Mouse (Mus musculus): ENCODE measurements at regions not wholly inside any gene's neighbourhood (a gene's known extent, or its start where the extent isn't known, plus 50 kb on each side); places are given as distances from the start of the nearest gene placed in this dataset.

GRCm38 (mm10) chr4:34226089-34226840 is 176.3 kb upstream of the Spaca1 start:
- no peak for DNase-seq (ENCODE audit: inconsistent age in 2 of 2, low spot score in 1 of 2)

DNA sequence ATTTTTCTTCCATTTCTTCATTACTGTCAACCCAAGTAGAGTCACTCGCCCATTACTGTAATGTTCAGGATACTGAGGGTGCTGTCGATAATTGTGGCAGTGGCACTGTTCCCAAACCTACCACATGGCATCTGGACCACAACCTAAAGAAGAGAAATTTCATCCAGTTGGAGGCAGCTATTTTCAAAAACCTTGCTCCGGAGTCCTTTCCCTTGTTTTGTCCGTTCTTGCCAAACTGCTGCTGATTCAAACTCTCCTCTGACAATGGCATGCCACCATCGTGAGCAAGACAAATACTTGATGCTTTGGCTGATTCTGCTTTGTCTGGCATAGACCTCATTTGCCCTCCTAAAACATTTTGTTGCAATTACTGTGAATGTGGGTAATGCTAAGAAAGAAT is 176.9 kb upstream of the Spaca1 start:
- no peak for DNase-seq (ENCODE audit: inconsistent age in 2 of 2, low spot score in 1 of 2)

GRCm38 (mm10) chr4:34227611-34228010 is 177.6 kb upstream of the Spaca1 start:
- DNase-seq (ENCODE audit: inconsistent age in 2 of 2, low spot score in 1 of 2) = no peak

GRCm38 (mm10) chr4:34231270-34231669 is 181.3 kb upstream of the Spaca1 start:
- DNase-seq (ENCODE audit: inconsistent age in 2 of 2, low spot score in 1 of 2) = peak; percentile 75 to 92

GRCm38 (mm10) chr4:34234204-34234603 is 184.2 kb upstream of the Spaca1 start:
- peak; percentile 34 to 79 for DNase-seq (ENCODE audit: inconsistent age in 2 of 2, low spot score in 1 of 2)

GRCm38 (mm10) chr4:34234645-34235044 is 184.7 kb upstream of the Spaca1 start:
- no peak for DNase-seq (ENCODE audit: inconsistent age in 2 of 2, low spot score in 1 of 2)

DNA sequence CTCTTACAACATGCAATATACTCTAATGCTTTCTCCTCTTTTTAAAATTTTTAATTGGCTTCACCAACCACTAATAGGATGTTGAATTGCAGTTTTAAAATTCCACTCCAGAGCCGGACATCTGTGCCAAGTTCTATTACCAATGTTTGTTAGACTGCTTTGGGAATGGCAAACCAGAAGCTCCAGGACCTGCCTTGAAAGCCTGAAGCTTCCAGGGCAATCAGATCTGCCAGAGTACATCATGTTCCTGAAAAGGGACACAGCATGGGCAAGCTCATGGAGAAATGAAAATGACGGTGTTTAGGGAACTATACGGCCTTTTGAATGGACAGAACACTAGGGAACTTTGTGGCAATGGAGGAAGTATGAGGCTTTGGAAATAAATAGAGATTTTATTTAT is 187.8 kb upstream of the Spaca1 start:
- DNase-seq (ENCODE audit: inconsistent age in 2 of 2, low spot score in 1 of 2) = peak in 1 of 2 experiments; percentile 14

DNA sequence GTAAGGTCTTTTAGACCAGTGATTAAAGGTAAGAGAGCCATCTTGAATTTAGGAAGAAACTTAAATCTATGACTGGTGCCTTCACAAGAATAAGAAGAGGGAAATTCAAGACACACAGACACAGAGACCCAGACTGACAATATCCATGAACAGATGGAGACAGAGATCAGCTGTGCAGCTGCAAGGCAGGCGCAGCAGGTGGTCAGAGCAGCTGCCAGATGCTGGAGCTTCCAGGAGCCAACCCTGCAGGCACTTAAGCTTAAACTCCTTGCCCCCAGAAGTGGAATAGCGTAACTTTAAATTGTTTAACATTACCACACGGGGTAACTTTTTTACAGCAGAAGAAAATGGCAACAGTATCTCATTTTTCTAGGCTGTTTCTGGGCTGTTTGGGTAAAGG is 189.6 kb upstream of the Spaca1 start:
- peak in 1 of 2 experiments; percentile 13 for DNase-seq (ENCODE audit: inconsistent age in 2 of 2, low spot score in 1 of 2)

DNA sequence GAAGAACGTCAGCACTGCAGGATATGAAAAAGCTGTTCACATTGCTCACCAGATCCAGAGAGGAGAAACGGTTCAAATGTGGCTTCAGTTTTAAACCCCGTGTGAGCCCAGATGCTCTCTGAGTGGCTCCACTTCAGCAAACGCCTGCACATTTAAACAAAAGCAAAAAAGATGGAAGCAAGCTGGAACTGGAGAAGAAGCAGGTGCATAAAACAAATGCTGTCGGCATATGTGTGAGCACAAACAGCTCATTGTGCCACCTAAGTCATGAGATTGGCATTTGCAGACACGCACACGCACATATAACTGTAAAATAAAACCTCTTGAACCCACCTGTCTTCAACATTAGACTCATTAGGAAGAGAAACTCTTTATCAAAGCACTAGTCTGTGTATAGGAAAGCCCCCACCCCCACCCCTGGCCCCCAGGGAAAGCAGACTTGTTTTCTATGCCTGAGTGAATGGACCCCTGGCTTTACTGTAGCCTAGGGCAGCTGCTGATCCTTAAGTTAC is 191.1 kb upstream of the Spaca1 start:
- peak in 1 of 2 experiments; percentile 13 for DNase-seq (ENCODE audit: inconsistent age in 2 of 2, low spot score in 1 of 2)

- DNase-seq (ENCODE audit: inconsistent age in 2 of 2, low spot score in 1 of 2) = peak in 1 of 2 experiments; percentile 10
These were observed 191.7 kb upstream of the Spaca1 start for GRCm38 (mm10) chr4:34241673-34242072.

DNA sequence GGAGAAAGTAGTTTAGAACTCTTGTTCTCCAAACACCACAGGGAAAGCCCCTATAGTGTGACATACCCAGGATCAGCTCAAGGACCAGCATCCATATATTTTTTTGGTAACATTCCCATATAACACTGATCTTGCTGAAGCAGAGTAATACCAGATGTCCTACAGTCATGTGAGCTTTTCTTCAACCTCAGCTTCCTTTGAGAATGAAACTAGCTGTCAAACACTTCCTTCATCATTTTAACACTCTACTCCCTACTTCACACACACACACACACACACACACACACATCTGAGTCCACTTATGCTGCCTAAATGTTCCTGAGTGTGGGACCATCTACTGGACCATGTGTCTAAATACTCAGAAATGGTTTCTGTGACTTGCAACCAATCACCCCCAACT is 209.5 kb upstream of the Spaca1 start:
- peak in 1 of 2 experiments; percentile 12 for DNase-seq (ENCODE audit: inconsistent age in 2 of 2, low spot score in 1 of 2)

DNA sequence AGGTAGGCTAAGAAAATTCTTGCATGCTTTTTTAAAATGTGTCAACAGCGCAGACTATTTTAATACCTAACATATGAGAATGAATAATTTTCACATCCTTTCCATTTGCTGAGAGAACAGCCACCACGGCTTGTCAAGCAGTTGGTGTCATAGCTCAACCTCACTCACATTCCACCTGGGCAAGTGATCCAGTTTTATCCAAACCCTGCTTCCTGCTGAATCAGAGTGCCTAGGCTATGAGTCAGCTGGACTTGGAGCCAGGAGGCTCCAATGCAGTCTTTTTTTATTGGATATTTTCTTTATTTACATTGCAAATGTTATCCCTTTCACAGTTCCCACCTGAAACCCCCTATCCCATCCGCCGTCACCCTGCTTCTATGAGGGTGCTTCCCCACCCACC is 210.5 kb upstream of the Spaca1 start:
- DNase-seq (ENCODE audit: inconsistent age in 2 of 2, low spot score in 1 of 2) = peak in 1 of 2 experiments; percentile 15

DNA sequence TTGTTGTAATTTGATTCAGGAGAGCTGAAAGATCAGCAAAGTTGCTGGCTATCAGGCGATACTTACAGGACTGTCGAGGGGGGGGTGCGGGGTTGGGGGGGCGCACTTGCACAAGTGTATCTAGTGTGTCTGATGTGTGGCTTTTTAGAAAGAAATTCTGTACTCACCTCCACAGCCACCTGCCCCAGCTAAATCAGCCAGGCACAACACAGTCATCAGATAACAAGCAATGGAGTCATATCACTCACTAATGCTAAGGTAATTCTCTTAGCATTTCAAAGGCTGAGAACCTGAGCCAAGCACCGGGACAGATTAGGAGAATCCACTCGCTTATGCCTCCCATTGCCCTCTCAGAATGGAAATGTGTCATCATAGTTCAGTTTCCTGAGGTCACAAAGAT is 211.8 kb upstream of the Spaca1 start:
- peak in 1 of 2 experiments; percentile 62 for DNase-seq (ENCODE audit: inconsistent age in 2 of 2, low spot score in 1 of 2)

DNA sequence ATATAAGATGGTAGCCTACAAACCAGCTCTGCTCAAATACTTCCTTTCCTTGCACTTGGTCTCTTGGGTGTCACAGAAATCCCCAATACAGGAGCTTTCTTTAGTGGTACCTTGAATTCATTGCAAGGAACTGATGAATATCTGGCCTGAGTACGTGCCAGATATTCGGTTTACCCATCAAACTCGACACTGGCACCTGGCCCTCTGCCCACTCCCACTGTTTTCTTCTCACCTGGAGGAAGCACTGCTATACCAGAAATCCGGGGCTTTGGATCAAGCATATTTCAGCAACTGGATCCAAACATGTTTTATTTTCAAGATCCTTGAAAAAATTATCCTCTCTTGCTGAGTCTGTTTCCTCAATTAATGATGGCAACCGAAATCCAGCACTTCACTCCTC is 214.4 kb upstream of the Spaca1 start:
- DNase-seq (ENCODE audit: inconsistent age in 2 of 2, low spot score in 1 of 2) = peak in 1 of 2 experiments; percentile 13

GRCm38 (mm10) chr4:34274316-34274715 is 224.3 kb upstream of the Spaca1 start:
- DNase-seq (ENCODE audit: inconsistent age in 2 of 2, low spot score in 1 of 2) = peak in 1 of 2 experiments; percentile 58

GRCm38 (mm10) chr4:34275372-34275771 is 225.4 kb upstream of the Spaca1 start:
- peak in 1 of 2 experiments; percentile 14 for DNase-seq (ENCODE audit: inconsistent age in 2 of 2, low spot score in 1 of 2)

DNA sequence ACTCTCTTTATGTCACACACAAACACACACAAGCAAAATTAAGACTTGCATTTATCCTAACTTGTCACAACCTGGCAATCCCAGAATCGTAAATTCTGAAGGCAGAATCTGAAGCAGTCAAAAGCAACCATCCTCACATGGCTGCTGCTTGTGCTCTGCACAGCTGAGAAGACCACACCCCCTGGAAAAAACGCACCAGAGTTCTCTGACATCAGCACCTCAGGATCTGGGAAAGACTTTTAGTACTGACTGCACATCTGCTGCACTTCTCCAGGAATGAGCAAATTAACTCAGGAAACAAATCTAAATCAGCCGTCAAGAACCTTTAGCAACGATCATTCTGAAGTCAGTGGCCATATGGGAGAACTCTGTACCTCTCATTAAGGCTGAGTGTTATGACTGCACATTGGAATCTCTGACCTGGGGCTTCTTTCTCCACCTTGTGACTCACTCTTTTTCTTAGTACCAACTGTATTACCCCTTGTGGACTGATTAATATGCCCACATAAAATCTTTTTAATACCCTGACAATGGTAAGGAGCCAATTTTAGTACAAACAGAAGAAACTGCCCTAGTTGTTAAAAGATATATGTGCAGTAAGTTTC is 248.1 kb upstream of the Akirin2 start:
- DNase-seq (ENCODE audit: inconsistent age in 2 of 2, low spot score in 1 of 2) = no peak

DNA sequence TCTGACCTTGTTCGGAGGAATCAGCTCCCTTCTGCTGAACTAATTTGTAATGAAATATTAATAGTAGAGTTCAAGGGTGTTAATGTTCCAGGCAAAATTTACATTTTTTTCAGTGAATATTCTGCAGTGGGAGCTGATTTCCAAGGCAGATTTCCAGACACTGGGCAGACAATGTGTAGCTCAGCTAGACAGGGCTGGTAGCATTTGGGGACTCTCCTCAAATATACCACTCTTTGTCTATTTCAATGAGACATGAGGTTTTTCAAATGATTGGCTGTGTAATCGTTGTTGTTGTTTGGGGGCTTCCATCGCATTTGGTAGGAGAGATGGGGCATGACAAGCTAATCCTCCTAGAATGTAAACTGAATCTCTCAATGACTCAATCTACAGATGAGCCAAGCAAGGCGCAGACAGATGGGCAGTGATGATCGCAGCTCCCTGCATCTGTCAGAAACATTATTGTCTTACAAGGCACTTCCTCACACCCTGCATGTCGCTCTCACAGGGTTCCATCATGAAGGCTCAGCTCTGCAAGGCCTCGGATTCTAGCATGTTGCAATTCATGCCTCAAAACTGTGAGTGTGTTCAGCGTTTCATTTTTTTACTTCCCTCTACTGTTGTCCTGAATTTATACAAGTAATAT is 241.7 kb upstream of the Akirin2 start:
- no peak for DNase-seq (ENCODE audit: inconsistent age in 2 of 2, low spot score in 1 of 2)

GRCm38 (mm10) chr4:34310061-34310642 is 240.6 kb upstream of the Akirin2 start:
- DNase-seq (ENCODE audit: inconsistent age in 2 of 2, low spot score in 1 of 2) = no peak

GRCm38 (mm10) chr4:34315848-34316247 is 234.9 kb upstream of the Akirin2 start:
- no peak for DNase-seq (ENCODE audit: inconsistent age in 2 of 2, low spot score in 1 of 2)

GRCm38 (mm10) chr4:34322841-34323240 is 227.9 kb upstream of the Akirin2 start:
- DNase-seq (ENCODE audit: inconsistent age in 2 of 2, low spot score in 1 of 2) = no peak

Data from adrenal gland, adult (tissue).